Mouse (Mus musculus) ovary, postnatal 14 days (tissue): ENCODE data around the gene Heatr3.
"Not testable (repeated sequence)": the region's sequence is repeated elsewhere in the genome, so short reads cannot be mapped to it uniquely, and the experiment has no call there.

Experiments used
- DNase-seq: peaks from one replicate; pipeline ENCODE4 v3.0.0; 2022; ENCODE audit warnings: low spot score

Heatr3 gene

DNA sequence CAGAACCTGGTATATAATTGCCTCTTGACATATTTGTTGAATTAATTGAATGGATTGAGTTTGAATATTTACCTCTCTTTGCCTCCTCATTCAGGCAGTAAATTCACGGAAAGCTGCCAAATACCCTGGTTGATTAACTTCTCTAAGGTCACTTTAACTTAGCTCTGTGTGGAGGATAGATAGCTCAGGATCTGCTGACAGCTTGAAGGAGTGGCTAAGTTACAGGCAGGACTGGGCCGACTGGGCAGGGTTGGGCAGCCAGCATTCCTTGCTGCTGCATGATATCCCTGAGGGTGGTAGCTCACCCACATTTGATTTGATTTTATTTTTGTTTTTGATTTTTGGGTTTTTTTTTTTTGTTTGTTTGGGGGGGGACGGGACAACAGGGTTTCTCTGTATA is 59.7 kb downstream of the Heatr3 start:
- no peak for DNase-seq

DNA sequence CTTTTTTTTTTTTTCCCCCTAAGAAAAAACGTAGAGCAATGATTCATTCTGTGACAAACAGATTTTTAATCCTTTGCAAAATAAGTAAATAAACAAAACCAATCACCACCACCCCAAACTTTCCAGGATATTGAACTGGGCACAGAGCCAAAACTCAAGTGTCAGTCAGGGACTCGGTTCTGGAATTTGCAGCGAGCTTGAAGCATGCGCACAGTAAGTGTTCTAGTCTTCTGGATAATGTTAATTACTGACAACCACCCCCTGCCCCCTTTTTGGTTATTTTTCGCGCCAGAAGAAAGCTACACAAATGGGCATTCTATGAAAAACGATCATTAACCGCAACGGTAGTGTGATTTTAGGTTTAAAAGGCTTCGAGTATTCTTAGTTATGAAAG is 60.9 kb downstream of the Heatr3 start:
- peak; percentile 31 for DNase-seq

DNA sequence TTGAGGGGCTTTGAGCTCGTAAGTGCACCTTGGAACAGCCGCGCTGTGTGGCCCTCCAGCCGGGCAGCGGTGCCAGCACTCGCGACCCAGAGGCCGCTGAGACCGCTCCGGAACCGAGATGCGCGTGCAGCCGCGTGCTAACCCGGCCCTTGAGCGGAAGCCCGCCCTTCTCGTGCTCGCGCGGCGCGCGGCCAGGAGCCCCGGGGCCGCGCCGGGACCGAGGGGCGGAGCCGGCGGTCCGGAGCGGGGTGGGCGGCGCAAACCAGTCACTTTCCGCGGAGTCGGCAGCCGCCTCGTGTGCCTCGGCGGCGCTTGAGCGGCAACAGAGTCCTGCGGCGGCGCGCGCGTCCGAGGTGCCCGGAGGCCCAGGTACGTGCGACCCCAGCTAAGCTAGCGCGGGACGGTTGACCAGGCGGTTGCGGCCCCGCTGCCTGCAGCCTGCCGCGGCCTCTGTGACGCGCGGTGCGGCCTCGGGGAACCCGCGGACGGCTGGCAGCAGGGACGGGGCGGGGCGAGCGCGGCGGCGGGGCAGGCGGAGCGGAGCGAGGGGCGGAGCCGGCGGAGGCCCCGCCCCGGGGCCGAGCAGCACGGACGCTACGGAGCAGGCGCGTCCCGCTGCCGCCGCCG is 61.4 kb downstream of the Heatr3 start, which contains the start of gene Tent4b:
TSS of gene Tent4b (plus strand) at position 269 of the 627 bp plus-strand sequence.
- peak; percentile 89 for DNase-seq

DNA sequence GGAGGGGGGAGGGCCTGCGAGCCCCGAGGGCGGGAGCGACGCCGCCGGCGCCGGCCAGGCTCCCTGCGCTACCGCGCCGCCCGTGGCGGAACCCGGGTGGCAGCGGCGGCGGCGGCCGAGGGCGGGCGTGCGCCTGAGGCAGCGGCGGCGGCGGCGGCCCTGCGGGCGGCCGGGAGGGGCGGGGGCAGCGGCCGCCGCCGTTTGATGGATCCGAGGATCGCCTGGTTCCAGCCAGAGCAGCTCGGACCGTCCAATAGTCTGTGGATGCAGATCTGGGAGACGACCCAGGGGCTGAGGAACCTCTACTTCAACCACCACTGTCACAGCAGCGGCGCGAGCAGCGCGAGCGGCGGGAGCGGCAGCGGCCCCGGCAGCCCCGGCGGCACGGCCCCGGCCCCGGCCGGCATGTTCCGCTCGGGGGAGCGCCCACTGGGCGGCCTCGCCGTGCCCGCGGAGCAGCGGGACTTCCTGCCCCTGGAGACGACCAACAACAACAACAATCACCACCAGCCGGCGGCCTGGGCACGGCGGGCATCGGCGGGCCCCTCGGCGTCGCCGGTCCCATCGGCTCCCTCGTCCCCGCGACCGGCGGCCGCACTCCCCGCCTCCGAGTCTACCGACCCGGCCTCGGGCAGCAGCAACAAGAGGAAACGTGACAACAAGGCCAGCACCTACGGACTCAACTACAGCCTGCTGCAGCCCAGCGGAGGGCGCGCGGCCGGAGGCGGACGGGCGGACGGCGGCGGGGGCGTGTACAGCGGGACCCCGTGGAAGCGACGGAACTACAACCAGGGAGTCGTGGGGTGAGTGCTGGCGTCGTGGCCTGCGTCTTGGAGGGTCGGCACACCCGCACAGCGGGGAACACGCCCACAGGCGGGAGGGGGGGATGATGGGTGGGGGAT is 62.3 kb downstream of the Heatr3 start:
- peak; percentile 19 for DNase-seq

DNA sequence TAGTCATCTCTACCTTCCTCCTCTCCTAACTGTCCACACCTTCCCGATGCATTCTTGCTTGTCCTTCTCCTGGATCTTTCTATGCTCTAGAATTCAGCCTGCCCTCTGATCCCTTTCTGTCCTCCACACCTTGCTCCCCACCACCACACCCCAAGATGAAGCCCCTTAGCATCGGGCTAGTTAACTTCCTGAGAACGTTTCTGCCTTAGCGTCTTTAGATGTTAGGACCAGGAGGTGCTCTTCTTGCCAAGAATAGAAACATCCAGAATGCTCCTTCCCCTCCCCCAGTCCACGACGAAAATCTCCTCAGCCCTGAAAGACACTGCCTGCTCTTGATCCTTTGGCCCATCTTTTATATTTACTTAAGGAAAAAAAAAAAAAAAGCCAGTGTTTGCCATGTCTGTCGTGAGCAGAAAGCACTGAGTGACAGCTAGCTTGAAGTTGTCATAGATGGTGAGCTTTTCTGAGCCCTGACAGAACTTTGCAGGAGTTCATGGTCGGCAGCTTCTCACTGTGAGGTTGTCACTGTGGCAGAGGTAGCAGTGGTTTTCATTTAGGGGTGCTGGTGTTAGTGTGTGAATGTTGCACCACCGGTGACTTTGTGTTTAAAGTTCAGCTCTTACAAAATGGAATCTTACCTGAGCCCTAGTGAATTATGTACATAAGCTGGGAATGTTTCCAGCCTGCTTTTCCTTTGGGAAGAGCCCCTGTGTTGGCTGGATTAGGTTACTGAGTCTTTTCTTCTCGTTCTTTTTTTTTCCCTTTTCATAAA is 63.3 kb downstream of the Heatr3 start:
- no peak for DNase-seq

DNA sequence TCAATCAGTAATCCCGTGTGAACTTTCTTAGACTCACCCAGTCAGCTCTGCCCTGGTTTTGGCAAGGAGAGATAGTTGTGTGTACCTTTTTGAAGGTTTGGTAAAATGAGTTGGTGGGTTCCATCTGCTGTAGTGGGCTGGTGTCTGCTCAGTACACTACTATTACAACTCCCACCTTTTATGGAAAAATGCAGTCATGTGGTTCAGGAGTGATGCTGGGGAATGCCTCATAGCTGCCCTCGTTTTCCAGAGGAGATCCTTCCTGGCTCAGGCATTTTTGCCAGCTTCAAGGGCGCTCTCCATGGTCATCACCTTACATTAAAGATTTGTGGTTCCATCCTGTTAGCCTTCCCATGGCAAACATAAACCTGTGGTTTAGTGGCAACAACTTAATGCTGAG is 64.0 kb downstream of the Heatr3 start:
- DNase-seq = no peak

DNA sequence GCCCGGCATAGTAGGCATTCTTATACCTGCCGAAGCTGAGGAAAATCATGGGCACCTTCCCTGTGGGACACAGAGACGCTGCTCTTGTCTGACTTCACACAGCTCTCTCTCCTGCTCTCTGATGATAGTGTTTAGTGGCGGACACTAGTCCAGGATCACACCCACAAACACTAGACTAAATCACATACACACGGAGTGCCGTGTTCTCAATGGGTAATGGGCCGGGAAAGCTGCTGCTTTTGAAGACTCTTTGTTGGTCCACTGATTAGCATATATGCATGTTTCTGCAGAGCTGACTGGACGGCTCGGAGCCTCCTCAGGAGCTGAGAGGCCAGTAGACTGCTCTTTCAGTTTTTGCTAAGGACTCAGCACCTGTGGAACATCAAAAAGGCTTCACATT is 68.4 kb downstream of the Heatr3 start:
- DNase-seq = no peak

DNA sequence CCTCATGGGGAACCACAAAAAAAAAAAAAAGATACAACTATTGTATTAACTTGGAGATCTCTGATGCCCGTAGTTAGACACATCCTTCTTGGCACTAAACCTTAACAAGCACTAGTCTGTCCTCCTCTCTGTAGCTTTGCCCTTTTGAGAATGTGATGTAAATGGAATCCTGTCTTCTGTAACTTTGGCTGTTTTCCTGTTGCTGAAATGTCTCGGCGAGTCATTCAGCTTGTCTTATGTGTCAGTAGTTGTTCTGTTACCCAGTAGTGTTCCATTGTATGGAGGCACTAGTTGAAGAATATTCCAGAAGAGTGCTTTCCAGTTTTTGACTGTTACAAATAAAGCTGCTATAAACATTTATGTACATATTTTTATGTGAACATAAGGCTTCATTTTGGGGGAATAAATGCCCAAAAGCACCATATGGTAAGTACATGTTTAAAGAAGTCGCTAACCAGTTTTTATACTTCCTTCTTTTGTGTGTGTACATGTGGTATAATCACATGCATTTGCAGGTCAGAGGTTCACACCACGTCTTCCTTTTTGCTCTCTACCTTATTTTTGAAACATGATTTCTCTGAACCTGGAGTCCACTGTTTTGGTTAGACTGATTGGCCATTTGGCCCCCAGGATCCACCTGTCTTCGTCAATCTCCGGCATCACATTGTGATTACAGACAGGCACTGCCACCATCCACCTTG is 69.6 kb downstream of the Heatr3 start:
- DNase-seq = no peak

DNA sequence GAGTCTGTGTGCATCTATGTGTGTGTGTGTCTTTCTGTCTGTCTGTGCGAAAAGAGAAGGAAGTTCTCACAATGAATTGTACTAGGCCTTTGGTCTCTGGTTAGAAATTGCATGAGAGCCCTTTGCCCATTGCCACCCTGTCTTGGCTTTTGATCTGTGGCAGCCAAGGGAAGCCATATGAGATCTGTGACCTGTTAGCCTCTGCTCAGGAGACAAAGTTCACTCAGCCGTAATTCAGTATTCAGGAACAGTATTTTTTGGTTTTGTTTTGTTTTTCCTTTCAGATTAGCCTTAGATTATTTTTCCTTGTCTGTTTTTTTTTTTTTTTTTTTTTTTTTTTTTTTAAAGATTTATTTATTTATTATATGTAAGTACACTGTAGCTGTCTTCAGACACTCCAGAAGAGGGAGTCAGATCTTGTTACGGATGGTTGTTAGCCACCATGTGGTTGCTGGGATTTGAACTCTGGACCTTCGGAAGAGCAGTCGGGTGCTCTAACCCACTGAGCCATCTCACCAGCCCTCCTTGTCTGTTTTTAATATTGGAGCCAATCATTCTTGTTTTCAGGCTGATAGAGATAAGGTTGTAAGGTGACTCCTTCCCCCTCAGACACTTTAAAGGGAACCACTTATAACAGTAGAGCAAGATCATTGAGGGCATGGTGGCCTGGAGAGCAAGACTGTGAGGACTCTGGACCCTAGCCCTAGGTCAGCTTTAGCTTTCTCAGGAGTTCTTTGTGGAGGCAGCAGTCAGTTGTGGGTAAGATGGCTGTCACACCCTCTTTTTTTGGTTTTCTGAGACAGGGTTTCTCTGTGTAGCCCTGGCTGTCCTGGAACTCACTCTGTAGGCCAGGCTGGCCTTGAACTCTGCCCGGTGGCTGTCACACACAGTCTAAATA is 72.5 kb downstream of the Heatr3 start:
- not testable (repeated sequence) for DNase-seq

DNA sequence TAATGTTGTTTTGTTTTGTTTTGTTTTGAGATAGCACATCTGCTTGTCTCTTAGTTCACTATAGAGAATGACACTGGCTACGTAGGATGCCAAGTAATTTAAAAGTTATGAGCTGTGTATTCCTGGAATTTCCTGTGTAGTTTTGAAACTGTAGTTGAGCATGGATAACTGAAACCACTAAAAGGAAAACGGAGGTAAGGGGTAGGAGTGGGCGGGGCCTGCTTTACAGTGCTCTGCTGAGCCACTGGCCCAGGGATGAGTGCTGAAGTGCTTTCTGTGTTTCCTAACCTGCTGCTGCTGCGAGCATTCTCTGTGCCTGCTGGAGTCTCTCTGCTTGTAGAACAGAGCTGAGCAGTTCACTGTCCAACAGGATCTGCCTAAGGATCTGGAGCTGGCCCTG is 83.7 kb downstream of the Heatr3 start:
- DNase-seq = no peak
